In genomic region chr13:56266435-56266834, GRCm38 (mm10) we compare ENCODE assay signal across 8 mouse cellular contexts. TPM values are rescaled to one million over a fixed set of nuclear protein-coding genes. Genes with fewer than 3 reads are reported as not detected.
A peak's percentile ranks its signal among the peaks of the same experiment; 100 is the strongest.
DNase-seq lines count a peak whose midpoint lies in the region; ATAC-seq and TF ChIP-seq lines count a peak whose summit lies in the region.

No protein-coding gene starts in this region.

- H3K4me2 ChIP-seq in heart, embryonic 11.5 days = no peak overlapping the region
- no peak overlapping the region for H3K4me2 ChIP-seq in lung, embryonic 14.5 days

- peaks cover 41% of the 10 kb centered on the region for H3K27me3 ChIP-seq in heart, embryonic 11.5 days (ENCODE audit: control insufficient read depth, insufficient read depth, low read length)
- H3K27me3 ChIP-seq in lung, embryonic 14.5 days (ENCODE audit: insufficient read depth, low read length) = peaks cover 13% of the 10 kb centered on the region

- H3K9me3 ChIP-seq in heart, embryonic 11.5 days (replicated peaks; ENCODE audit: control insufficient read depth, low read length) = peaks cover 3% of the 10 kb centered on the region
- peaks cover 2% of the 10 kb centered on the region; the same call in 1 of the 2 replicates for H3K9me3 ChIP-seq in lung, embryonic 14.5 days (ENCODE audit: low read depth, low read length)

- H3K36me3 ChIP-seq in heart, embryonic 11.5 days (ENCODE audit: control insufficient read depth, insufficient read depth, low read length) = no peaks in the 10 kb centered on the region
- no peaks in the 10 kb centered on the region for H3K36me3 ChIP-seq in lung, embryonic 14.5 days (ENCODE audit: insufficient read depth)

- H3K9ac ChIP-seq in heart, embryonic 11.5 days (ENCODE audit: low read depth, low read length) = no peak overlapping the region
- no peak overlapping the region for H3K9ac ChIP-seq in lung, embryonic 14.5 days

- no peak overlapping the region for H3K27ac ChIP-seq in heart, embryonic 11.5 days (ENCODE audit: low read depth, low read length)
- no peak overlapping the region for H3K27ac ChIP-seq in cortical plate, adult 2 months (ENCODE audit: insufficient read depth, low read length)
- no peak overlapping the region for H3K27ac ChIP-seq in lung, embryonic 14.5 days (ENCODE audit: low read depth)

- no peaks in the 10 kb centered on the region for H3K4me1 ChIP-seq in heart, embryonic 11.5 days (ENCODE audit: control insufficient read depth, insufficient read depth, low read length)
- no peaks in the 10 kb centered on the region; the same call in 1 of the 2 replicates for H3K4me1 ChIP-seq in cortical plate, adult 2 months (ENCODE audit: control insufficient read depth, insufficient read depth, low read length)
- H3K4me1 ChIP-seq in lung, embryonic 14.5 days (ENCODE audit: insufficient read depth) = no peaks in the 10 kb centered on the region

- 40% methylated on average over 8 of the region's 8 CpGs for WGBS in heart, embryonic 11.5 days (ENCODE audit: insufficient replicate concordance)
- 36% methylated on average over 8 of the region's 8 CpGs for WGBS in lung, embryonic 14.5 days

- no peak for TF ChIP-seq POLR2A in cortical plate, adult 2 months (IDR thresholded peaks at IDR 0.05; ENCODE audit: extremely low read depth, insufficient read depth, low read length)

- ATAC-seq in heart, embryonic 11.5 days (replicated peaks; ENCODE audit: insufficient number of reproducible peaks, low FRiP score, low TSS enrichment) = no peak
- no peak for ATAC-seq in lung, embryonic 14.5 days (ENCODE audit: insufficient read depth)
- no peak for ATAC-seq in erythroblast, adult 5-6 weeks (replicated peaks; ENCODE audit: low FRiP score, poor library complexity, severe bottlenecking)

- DNase-seq in heart, adult 18-20 months = peak; percentile 20 to 47
- DNase-seq in right cerebral cortex, adult 18-20 months = peak; percentile 42
- DNase-seq in right cerebral cortex, postnatal 4 days = no peak
- peak; percentile 74 for DNase-seq in lung, embryonic 14.5 days
- DNase-seq in thymus, postnatal 25 days = peak; percentile 36

- no peak overlapping the region for H3K4me3 ChIP-seq in heart, embryonic 11.5 days (ENCODE audit: low read depth, low read length)
- no peak overlapping the region for H3K4me3 ChIP-seq in cortical plate, adult 2 months (ENCODE audit: insufficient read depth, low read length)
- H3K4me3 ChIP-seq in lung, embryonic 14.5 days (ENCODE audit: low read depth, low read length) = no peak overlapping the region

- TF ChIP-seq CTCF in cortical plate, adult 2 months (IDR thresholded peaks at IDR 0.05; ENCODE audit: extremely low read depth, insufficient read depth, low read length) = peak; percentile 60
- peak; percentile 74 for TF ChIP-seq CTCF in lung, embryonic 14.5 days (IDR thresholded peaks at IDR 0.05; ENCODE audit: low read depth)

RNA-seq across cellular contexts. Expression of gene Neurog1, which starts 14.5 kb away (rescaled TPM):
- total RNA-seq in heart, adult 18-20 months (2021) = not detected
- polyA plus RNA-seq in heart, embryonic 11.5 days (2014; fragmentation: Nextera tagmentation; extraction: Ambion mirVana) = 0.09 TPM in 1 of 2 replicates, not detected in the other
- polyA plus RNA-seq in cortical plate, adult 2 months (2012; rRNA removed) = 0.21 and 0.23 TPM in 2 replicates
- polyA plus RNA-seq in lung, embryonic 14.5 days (2014; fragmentation: Nextera tagmentation; extraction: Ambion mirVana) = not detected in 2 replicates
- not detected in 2 replicates for total RNA-seq in erythroblast, adult 5-6 weeks (2015; ENCODE audit: low replicate concordance)
- not detected in 2 replicates for total RNA-seq in erythroblast, adult 5-6 weeks (2017; ENCODE audit: low replicate concordance)

RNA-seq across cellular contexts. Expression of gene Cxcl14, which starts 29.9 kb away (rescaled TPM):
- 1 to 10 TPM; 7.0 to 7.9 TPM for total RNA-seq in heart, adult 18-20 months (2021)
- polyA plus RNA-seq in heart, embryonic 11.5 days (2014; fragmentation: Nextera tagmentation; extraction: Ambion mirVana) = 1.7 and 3.2 TPM in 2 replicates
- 154 and 155 TPM in 2 replicates for polyA plus RNA-seq in cortical plate, adult 2 months (2012; rRNA removed)
- 9.0 and 9.8 TPM in 2 replicates for polyA plus RNA-seq in lung, embryonic 14.5 days (2014; fragmentation: Nextera tagmentation; extraction: Ambion mirVana)
- total RNA-seq in erythroblast, adult 5-6 weeks (2015; ENCODE audit: low replicate concordance) = 0.84 TPM in 1 of 2 replicates, not detected in the other
- 0.42 and 0.51 TPM in 2 replicates for total RNA-seq in erythroblast, adult 5-6 weeks (2017; ENCODE audit: low replicate concordance)

Comparison
In these comparisons a context has a peak if more than half of its experiments do, and no peak if none do; other contexts are left out.
1. RNA of gene Cxcl14, which starts 29.9 kb away (polyA plus RNA-seq): 154 to 155 TPM in cortical plate, adult 2 months; 9.0 to 9.8 TPM in lung, embryonic 14.5 days and 1.7 to 3.2 TPM in heart, embryonic 11.5 days; every median in the first group is over 10 times any median in the second.